Mouse (Mus musculus): Measurements from ENCODE around the gene Cep128.

Gene Cep128

GRCm38 (mm10) chr12:91307733-91308132 lies 76.5 kb downstream of the Cep128 start:
- no peak for DNase-seq (ENCODE audit: low spot score)

GRCm38 (mm10) chr12:91305769-91306168 lies 78.4 kb downstream of the Cep128 start:
- no peak for DNase-seq (ENCODE audit: low spot score)

GRCm38 (mm10) chr12:91305038-91305437 lies 79.2 kb downstream of the Cep128 start:
- no peak for DNase-seq (ENCODE audit: low spot score)

DNA sequence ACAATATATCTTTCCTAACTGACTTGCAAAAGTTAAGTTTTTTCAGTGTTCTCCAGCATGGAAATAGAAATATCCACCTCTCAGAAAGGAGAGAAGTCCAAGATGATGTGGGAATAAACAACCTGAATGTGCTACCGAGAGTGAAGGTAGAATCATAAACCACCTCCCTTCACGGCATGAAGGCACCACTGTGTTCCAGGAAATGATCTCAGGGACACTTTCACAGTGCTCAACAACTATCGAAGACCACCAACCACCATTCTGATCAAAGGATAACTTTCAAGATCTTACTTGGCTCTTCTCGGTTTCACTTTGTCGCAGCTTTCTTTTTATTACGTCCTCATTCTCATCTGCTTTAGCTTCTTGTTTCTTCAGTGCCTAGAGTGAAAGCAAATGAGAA lies 85.5 kb downstream of the Cep128 start:
- DNase-seq (ENCODE audit: low spot score): no peak

DNA sequence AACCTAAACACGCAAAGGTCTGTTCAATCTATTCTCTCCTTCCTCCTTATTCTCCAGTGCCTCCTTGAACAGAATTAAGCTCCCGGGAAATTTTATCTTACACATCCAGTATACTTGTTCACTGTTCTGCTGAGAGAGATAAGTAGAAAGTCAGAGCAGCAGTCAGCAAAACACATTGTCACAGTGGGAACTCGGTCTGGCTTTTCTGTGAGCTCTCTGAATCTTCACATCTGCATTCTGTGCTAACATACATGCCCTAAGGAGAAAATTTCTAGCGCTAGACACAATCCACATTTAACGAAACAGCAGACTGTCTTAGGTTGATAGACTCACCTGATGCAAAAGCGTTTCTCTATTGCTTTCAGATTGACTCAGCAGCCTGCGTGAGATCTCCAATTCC lies 88.3 kb downstream of the Cep128 start:
- no peak for DNase-seq (ENCODE audit: low spot score)

- no peak for DNase-seq (ENCODE audit: low spot score)
These were observed 88.8 kb downstream of the Cep128 start for GRCm38 (mm10) chr12:91295436-91295835.

GRCm38 (mm10) chr12:91273936-91274335 lies 110.3 kb downstream of the Cep128 start:
- DNase-seq (ENCODE audit: low spot score): no peak

GRCm38 (mm10) chr12:91269634-91270033 lies 114.6 kb downstream of the Cep128 start:
- DNase-seq (ENCODE audit: low spot score): no peak

DNA sequence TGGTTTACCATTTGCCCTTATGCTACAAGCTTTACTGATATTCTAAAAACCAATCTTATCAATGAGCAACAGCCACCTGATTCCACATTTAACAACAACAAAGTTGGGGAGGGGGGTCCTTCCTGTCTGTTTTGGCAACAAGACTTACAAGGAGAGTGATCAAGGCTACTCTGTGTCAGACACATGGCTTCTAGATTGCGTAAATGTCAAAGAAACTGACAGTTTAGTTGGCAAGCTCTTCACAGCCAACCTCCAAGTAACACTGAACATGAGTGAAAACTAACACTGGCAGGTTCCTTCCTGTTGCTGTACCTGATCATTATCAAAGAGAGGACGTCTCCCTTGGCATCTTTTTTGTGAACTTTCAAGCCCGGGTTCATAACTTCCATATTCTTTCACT lies 115.2 kb downstream of the Cep128 start:
- DNase-seq (ENCODE audit: low spot score): no peak

- no peak for DNase-seq (ENCODE audit: low spot score)
These were observed 118.2 kb downstream of the Cep128 start for GRCm38 (mm10) chr12:91266014-91266413.

DNA sequence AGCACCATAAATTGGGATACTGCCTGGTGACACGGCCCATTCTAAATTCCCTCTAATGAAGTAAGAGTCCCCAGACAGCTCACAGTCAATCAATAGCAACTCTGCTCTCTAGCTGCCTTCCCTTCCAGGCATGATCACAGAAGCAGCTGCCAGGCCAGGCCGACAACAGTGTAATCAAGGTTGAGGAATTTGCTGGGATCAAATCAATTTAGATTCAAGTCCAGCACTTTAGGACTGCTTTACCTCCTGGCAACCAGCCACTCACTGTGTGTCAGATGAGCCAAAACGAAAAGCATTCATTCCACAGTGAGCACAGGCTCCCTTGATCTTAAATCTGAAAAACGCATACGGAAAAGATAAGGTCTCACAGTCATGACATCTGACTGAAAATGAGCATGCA lies 118.7 kb downstream of the Cep128 start:
- DNase-seq (ENCODE audit: low spot score): no peak

DNA sequence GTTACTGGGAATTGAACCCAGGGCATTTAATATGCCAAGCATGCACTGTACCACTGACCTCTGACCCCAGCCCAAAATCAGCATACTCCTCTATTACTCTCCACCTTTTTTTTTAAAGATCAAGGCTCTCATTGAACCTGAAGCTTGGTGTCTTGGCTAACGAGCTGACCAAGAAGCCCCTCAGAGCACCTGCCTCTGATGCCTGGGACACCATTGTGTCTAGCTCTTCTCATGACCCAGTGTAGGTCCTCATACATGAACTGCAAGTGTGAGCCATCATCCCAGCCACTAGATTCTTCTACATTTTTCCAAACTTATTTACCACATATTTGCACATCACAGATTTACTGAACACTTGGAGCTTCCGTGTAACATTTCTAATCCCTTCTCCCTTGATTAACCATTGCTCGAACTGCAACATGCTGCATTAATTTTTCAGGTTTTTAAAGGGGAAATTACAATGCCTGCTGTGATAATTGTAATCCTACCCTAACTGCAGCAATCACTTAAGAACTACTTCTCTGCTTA lies 119.3 kb downstream of the Cep128 start:
- DNase-seq (ENCODE audit: low spot score): no peak

DNA sequence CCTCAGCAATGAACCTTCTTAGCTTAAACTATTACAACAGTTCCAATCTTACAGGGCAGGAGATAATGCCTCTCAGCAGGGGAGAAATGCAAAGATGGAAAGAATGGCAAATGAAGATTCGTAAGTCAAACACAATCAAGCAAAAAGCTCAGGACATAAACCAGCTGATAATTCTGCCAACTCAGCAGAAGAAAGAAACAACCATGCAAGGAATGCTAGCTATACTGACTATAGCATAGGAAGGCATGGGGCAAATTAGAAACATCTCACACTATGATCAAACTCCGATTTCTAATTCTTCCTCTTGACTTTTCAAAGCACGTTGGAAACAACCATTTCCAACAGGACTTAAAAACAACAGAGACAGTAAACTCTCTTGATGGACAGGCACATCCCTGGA lies 120.5 kb downstream of the Cep128 start:
- DNase-seq (ENCODE audit: low spot score): no peak

- no peak for DNase-seq (ENCODE audit: low spot score)
These were observed 121.4 kb downstream of the Cep128 start for GRCm38 (mm10) chr12:91262801-91263200.

- no peak for DNase-seq (ENCODE audit: low spot score)
These were observed 127.9 kb downstream of the Cep128 start for GRCm38 (mm10) chr12:91256334-91256733.

DNA sequence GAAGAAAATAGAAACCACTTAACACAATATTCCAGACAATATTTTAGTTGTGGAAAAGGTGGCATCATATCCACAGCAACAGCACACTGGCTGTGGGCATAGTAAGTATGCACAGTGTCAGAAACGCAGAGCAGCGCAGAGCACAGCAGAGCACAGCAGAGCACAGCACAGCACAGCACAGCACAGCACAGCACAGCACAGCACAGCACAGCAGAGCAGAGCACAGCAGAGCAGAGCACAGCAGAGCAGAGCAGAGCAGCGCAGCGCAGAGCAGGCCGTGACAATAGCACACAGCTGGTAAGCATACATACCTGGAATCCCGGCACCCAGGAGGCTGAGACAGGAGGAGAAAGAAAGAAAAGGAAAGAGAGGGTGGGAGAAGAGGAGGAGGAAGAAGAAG lies 129.4 kb downstream of the Cep128 start:
- DNase-seq (ENCODE audit: low spot score): no peak

GRCm38 (mm10) chr12:91220609-91221008 lies 163.6 kb downstream of the Cep128 start:
- DNase-seq (ENCODE audit: low spot score): no peak

DNA sequence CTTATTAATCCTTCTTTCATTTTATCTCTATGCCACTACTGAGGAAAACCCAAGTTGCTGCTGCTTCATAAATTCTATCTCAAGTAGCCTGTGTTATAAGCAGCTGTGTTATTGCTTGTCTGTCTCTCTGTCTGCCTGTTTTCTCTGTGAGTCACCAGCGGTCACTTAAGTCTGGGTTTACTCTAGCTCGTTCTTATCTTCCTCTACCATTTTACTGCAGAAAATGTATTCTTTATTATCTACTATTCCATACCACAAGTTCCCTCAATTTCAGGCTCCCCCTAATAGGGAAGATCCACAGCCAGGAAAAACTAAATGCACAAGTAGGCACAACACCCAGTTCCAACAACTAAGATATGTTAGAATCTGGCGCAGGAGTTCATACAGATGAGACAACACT lies 178.7 kb downstream of the Cep128 start:
- no peak for DNase-seq (ENCODE audit: low spot score)

- peak; percentile 2 for DNase-seq (ENCODE audit: low spot score)
These were observed 179.9 kb downstream of the Cep128 start for GRCm38 (mm10) chr12:91204330-91204729.

- no peak for DNase-seq (ENCODE audit: low spot score)
These were observed 181.7 kb downstream of the Cep128 start for GRCm38 (mm10) chr12:91202496-91202895.

GRCm38 (mm10) chr12:91189111-91189510 lies 195.1 kb downstream of the Cep128 start:
- no peak for DNase-seq (ENCODE audit: low spot score)

- DNase-seq (ENCODE audit: low spot score): no peak
These were observed 198.6 kb downstream of the Cep128 start for GRCm38 (mm10) chr12:91185564-91185963.

- DNase-seq (ENCODE audit: low spot score): no peak
These were observed 199.6 kb downstream of the Cep128 start for GRCm38 (mm10) chr12:91184616-91185015.

DNA sequence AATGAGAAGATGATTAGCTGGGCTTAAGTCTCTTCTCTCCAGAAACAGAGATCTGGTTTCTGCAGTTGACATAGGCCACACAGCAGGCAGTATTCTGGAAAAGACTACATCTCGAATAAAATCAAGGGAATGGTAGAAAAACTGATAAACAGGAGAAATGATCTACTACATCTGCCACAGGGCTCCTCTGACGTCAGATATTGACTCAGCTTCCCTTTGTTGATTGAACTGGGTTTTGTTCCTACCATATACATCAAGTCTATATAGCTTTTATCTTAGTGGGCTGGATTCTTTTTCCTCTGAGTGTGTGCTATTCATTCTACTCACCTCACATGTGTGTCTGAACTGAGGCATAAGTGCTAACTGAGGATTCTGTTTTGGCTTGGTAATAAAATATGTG lies 200.3 kb downstream of the Cep128 start:
- no peak for DNase-seq (ENCODE audit: low spot score)

DNA sequence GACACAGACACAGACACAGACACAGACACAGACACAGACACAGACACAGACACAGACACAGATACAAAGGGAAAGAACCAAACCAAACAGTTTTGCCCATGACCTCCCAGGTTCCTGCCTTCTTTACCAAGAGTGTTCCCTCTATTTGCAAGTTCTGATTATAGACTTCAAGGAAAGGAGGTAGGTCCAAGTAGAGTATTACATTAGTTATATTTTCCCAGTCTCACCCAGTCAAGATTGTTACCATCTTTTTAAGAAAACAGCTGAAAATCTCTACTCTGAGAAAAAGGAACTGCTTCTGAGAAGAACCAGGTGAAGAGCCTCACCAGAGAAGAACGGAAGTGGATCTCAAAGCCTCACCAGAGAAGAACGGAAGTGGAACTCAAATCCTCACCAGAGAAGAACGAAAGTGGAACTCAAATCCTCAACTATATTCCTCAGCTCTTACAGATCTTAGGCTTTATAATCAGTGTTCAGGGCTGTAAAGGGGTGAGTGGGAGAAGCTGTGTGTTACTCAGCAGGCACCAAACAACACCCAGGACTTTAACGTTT lies 200.8 kb downstream of the Cep128 start:
- DNase-seq (ENCODE audit: low spot score): no peak
